In the genomic region with DNA sequence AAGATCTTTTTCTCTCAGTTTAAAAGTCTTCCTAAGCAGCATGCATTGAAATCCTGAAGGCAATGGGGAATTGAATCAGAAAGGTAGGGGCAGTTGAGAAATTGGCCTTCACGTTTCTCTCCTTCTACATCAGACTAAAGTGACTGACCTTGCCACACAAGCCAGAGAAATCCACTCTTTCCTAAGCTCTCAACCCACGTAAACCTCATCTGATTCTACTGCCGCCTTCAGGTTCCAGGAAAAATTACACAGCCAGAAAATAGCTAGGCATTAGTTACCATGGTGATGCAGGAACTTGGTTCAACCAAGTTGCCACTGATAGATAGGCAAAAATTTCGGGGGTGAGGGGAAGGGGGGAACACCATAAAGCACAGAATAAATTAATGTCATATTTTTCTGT, we compare ENCODE assay signal across 8 mouse cellular contexts. TPM values are rescaled to one million over a fixed set of nuclear protein-coding genes. Genes with fewer than 3 reads are reported as not detected.
DNase-seq lines count a peak whose midpoint lies in the region.

No protein-coding gene starts in this region.

- peak; percentile 45 for DNase-seq in heart, adult 8-10 months (ENCODE audit: low spot score)
- no peak for DNase-seq in heart, postnatal 36 days
- peak; percentile 41 to 51 for DNase-seq in right cerebral cortex, adult 2 months (ENCODE audit: low spot score in 2 of 2)
- no peak for DNase-seq in right cerebral cortex, postnatal 14 days
- peak; percentile 79 for DNase-seq in embryo, embryonic 11 days
- DNase-seq in lung, postnatal 25 days (ENCODE audit: low spot score): peak; percentile 78
- no peak for DNase-seq in testis, postnatal 14 days (ENCODE audit: low spot score)
- no peak for DNase-seq in spleen, adult 18-20 months

- intact Hi-C loops in heart, postnatal 36 days (cut with DNase I): no loop called here

RNA-seq across cellular contexts. Expression of gene Lrp4, which starts 1.5 kb away (rescaled TPM):
- total RNA-seq in heart, adult 8-10 months (2022): 10 to 100 TPM in 3 of 4 experiments, 1 to 10 TPM in 1; 8.9 to 13.3 (median 11.3) TPM
- total RNA-seq in heart, postnatal 36 days (2021): 10 to 100 TPM; 10.6 to 11.5 TPM

RNA-seq across cellular contexts. Expression of gene 1110051M20Rik, which starts 11.3 kb away (rescaled TPM):
- total RNA-seq in heart, adult 8-10 months (2022): 10 to 100 TPM in 3 of 4 experiments, 1 to 10 TPM in 1; 9.1 to 14.9 (median 13.8) TPM
- total RNA-seq in heart, postnatal 36 days (2021): 10 to 100 TPM in 1 of 2 experiments, 1 to 10 TPM in 1; 9.4 to 12.1 TPM

Comparison
In these comparisons a context has a peak if more than half of its experiments do, and no peak if none do; other contexts are left out.
1. DNase-seq: peak in heart, adult 8-10 months (single experiment), right cerebral cortex, adult 2 months (2 of 2), embryo, embryonic 11 days (single experiment) and lung, postnatal 25 days (single experiment); none in heart, postnatal 36 days (0 of 2), right cerebral cortex, postnatal 14 days (single experiment), testis, postnatal 14 days (single experiment) and spleen, adult 18-20 months (0 of 2).